Mouse (Mus musculus) adrenal gland, postnatal 25 days (tissue): ENCODE measurements at regions not wholly inside any gene's neighbourhood (a gene's known extent, or its start where the extent isn't known, plus 50 kb on each side); places are given as distances from the start of the nearest gene placed in this dataset.

Experiments
- DNase-seq: peaks from one replicate; pipeline ENCODE4 v3.0.0; 2021; ENCODE audit warnings: mixed read lengths

DNA sequence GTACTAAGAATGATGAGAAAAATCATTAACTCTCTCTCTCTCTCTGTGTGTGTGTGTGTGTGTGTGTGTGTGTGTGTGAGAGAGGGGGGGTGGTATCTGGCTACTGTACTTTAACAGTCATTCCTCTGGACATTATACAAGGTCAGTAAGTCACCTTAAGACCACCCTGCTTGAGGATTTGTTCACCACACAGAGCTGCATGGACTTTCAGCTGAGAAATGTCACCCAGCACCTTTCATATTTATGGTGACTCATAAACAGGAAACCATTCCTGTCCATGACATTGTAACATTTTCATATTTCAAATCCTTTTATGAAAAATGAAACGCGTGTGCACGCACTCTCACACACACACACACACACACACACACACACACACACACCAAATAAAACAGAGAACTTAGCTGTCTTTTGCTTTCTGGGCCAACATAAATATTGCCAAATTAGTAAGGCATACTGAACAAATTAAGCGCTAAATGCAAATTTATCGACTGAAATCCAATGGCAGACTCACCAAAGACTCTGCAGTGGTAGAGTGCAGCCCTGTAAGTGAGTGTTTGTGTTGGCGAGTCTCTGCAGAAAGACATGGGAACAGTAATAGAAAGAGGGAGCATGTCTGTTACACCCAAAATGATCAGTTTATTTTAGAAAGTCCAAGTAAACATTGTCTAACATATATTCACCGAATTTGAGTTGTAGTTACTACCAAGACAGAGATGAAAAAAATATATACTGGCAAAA, 277.7 kb downstream of the Osr1 start:
- no peak for DNase-seq

DNA sequence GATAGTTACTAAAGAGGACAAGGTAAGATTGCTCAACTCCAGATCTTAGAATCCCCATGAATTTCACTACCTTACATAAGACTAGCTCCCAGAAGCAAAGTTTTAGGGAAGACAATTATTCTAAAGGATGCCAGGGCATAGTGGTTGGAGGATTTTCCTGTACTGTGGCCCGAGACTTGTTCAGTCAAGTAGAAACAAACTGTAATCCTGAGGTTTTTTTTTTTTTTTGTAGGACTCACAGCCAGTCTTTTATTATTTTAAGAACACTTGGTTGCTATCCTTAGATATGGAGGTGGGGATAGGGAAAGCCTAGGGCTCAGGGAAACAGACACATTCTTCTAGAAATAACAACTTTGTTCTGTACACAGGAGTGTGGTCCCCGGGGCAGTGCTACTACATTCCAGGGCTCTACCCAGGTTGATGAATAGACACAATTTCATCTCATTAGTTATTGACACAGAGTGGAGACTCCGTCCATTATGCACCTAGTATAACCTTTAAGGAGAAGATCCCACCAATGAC, 285.6 kb downstream of the Osr1 start:
- no peak for DNase-seq

DNA sequence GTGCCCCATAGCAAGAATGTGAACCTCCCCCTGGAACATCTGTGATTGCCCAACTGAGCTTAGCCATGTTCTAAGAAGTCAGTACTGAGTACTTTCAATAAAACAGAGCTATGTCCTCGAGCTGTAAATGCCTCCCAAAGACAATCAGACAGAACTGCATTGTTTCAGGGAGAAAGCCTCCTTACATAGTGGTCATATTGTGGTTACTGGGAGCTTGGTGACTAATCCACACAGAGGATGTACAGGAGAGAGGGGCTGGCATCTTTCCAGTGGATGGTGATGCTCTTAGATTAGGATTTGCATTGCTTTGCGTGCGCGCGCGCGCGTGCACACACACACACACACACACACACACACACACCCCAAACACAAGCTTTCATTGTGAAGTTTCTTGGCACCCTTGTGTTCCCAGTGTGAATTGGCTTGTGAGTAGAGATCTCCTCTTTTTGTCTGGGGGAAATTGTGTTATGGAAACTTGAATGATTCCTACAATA, 286.3 kb downstream of the Osr1 start:
- no peak for DNase-seq

DNA sequence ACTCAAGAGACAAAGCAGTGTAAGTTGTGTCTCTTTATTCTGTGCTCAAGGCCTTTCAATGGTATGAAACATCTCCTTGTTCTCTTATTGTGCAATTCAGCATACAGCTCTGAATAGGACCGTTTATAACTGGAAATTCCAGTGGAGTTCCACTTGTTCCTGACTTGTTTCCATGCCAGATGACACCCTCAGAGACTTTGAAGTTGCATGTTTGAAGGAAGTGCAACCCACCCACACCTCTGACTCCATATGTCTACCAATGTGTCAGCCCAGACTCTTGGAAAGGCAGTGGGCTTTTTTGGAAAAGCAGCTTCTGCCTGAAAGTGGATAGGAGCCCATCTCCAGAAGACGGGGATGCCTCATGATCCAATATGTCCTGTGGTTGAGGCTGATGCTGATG, 288.1 kb downstream of the Osr1 start:
- no peak for DNase-seq

DNA sequence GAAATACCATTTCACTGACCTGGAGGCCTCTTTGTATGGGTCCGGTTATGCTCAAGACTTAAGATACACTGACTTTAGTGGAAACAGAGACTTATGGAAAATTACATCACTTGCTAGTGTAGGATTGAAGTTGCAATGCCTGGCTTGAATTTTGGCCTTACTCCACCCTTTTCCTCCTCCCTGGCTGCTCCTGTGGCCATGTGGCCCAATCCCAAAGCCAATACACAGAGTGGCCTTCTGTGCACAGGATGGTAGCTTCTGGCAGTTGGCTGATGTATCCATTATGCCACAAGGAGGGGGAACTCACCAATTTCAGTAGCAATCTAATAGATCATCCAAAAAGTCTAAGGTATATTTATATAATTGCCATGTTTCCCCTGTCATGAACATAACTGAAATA, 292.4 kb downstream of the Osr1 start:
- DNase-seq, result no peak

DNA sequence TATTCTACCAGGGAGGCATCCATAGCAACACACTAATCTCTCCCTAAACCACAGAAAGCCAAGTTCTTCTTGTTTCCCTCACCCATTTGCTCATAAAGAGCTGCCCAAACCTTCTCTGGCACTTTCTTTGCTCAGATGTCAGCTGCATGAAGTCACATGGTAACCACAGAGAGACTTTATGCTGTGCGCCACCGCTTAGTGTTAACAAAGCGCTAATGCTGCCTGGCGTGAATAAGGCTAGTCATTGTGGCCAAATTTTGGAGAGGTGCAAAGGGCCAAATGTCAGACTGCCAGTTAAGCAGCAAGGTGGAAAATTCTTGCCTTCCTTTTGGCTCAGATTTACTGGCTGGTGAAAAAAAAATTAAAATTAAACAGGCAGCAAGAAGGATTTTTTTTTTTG, 302.3 kb downstream of the Osr1 start:
- DNase-seq, result no peak

DNA sequence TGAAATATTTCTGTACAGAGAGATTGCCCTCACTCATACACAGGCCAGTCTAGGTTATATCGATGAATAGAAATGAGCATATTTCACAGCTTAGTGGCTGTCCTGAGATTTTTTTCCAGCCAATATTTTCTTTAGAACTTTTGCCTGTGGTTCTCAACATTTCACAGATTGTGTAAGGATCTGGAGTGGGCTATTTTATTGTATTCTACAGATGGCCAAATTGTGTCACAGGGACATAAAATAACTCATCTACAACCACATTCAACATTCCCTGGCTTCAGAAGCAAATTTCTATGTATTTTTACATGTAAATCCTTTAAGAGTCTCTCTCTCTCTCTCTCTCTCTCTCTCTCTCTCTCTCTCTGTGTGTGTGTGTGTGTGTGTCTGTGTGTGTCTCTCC, 303.3 kb downstream of the Osr1 start:
- no peak for DNase-seq

DNA sequence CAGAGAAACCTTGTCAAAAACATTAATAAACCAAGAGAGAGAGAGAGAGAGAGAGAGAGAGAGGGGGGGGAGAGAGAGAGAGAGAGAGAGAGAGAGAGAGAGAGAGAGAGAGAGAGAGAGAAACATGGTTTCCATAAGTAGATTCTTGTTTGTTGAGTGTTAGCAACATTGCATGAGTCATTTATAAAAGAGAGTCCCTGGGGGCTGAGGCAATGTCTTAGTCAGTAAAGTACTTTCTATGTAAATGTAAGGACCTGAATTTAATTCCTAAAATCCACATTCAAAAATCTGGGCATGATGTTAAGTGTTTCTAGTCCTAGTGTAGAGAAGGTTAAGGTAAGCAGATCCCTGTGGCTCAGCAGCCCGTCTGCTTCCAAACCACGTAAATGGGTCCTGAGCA, 304.9 kb downstream of the Osr1 start:
- DNase-seq, result no peak

DNA sequence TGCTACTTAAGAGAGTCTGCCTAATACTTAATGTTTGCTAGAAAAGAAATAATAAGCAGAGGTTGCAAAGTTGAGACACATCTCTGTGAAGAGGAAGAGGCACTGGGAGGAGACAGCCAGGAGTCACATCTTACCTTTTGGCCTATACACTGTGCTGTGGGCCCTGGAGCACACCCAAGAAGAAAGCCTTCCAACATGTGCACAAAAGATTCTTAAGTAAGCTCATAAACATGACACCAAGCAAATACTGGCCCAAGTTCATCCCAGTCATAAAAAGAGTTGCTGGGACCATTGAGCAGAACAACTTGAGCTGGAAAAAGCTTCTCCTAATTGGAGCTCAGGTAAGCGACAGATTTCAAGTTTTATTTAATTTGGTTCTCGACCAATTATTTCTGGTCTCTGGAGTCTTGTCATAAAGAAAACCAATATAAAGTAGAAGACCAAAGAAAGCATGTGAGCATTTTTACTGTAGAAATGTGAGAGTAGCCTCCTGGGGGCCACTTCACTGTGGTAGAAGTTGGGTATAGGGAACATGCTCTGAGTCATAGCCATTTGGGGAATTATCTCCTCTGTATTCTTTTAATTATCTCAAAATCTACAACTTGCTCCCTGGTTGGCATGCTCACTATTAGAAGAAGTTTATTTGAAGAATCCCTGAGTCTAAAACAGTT, 312.2 kb downstream of the Osr1 start:
- DNase-seq, result no peak

DNA sequence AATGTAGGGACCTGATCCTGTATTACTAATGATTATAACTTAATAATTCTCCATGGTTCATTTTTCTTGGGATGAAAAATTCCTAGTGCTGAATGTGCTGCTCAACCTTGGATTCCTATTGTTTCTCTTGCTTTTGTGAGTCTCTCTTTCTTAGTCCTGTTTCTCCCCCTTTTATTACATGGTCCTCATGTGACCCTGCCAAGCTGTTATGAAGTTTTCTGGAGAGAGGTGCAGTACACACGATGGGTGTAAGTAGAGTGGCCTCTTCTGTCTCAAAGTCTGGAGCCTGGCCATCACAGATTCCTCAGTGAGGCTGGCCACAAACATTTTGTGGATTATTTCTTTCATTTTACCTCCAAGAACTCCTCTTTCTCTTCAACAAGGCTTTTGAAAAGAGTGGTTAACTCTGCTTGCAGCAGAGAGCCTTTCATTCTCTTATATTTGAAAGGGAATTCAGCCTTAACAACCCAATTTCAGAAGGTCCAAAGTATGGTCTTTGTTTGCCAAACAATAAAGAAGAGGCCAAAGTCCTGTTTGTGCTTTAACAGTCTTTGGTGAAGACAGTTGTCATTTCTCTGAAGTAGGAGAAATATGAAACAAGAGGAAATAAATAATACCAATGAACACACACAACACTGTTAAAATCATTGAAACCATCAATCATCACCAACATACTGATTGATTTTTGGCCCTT, 313.3 kb downstream of the Osr1 start:
- DNase-seq, result no peak

DNA sequence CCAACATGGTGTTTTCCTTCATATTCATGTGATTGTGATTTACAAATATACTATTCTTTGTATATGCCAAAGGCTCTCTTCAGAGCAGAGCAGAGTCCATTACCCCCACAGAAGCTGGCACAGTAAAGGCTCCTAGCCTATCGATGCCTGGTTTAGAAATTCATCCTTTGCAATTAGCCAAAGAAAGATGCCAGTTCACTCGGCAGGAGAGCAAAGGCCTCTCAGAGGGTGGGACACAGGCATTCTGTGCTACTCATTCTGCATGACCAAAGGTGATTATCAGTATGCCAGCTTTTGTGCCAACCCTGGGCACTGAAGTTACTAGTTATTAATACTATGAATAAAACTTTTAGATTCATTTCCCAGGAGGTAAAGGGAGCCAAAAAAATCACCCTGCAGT, 324.6 kb downstream of the Osr1 start:
- DNase-seq, result no peak

DNA sequence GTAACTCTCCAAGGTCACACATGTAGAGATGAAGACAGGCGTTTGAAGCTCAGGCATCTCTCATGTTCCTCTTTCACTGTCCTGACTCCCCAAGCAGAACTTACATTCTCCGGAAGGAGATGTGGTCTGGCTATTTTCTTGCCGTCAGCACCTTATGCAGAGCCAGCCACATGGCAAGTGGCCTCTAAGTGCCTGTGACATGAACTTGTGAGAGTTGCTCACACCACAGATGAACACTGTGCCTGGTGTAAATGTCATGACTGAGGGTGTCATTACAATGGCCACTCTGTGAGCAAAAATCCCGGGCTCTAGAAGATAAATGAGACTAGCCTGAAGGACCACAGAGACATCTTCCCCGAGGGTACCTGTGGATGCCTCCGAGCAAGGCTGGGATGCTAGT, 328.1 kb downstream of the Osr1 start:
- DNase-seq, result no peak

DNA sequence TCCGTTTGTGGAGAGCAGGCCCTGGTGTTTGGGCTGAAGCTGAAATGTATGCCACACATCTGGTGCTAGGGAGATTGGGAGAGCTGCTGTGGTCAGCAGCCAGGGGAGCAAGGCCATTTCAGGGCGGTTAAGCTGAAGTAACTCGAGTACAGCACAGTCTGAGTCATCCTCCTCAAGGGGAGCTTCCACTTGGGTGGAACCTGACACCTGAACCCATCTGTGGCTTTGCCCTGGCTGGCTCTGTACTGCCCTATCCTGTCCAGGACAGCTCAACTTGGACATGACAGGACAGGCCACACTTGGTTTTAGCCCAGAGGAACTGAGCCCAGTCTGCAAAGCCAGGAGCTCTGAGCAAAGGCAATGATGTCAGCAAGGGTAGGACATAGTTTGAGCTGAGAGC, 328.5 kb downstream of the Osr1 start:
- DNase-seq, result no peak

DNA sequence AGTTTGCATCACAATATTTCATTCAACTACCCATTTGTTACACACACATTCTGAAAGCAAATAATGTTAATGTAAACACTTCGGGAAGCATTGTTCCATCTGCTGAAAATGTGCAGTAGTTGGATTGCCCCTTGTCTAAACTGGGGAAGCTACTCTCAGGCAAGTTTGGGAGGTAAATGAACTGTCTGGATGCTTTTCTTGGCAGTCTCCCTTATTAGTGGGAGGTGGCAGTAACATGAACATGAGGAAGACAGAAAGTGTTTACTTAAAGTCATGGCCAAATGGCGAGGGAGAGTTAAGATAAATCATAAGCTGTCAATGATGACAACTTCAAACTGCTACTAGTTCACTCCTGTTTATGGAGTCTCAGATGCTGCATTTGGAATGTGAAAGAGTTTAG, 332.0 kb downstream of the Osr1 start:
- no peak for DNase-seq

DNA sequence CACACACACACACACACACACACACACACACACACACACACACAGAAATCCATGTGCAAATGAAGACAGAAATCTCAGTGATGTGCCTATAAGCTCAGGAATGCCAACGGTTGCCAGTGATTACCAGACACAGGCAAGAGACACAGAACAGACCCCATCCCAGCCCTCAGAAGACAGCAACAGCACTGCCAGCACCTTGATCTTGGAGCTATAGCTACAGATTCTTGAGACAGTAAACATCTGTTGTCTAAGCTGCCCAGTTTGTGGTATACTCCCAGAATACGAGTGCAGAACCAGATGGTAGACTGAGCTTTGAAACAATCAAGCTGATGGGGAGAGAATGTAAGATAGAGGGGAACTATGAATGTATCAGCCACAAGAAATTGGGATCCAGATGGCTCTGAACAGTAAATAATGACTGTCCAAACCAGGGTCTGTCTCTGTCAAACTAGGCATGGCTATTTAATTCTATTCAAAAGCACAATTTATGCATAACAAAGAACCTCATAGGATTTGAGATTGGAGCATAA, 333.9 kb downstream of the Osr1 start:
- no peak for DNase-seq

DNA sequence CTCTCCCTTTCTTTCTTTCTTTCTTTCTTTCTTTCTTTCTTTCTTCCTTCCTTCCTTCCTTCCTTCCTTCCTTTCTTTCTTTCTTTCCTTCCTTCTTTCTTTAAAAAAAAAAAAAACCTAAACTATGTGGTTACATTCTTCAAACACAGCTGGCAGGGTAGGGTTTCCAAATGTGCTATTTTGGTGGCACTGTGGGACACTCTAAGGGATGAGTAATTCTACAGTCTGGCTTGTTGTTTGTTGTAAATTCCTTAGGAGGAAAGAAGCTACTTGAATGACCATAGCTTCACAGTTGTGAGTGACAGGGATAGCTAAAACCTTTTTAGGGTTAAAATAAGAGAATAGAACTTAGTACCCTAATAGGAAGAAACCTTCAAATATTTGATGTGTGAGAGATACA, 342.4 kb downstream of the Osr1 start:
- DNase-seq, result no peak

DNA sequence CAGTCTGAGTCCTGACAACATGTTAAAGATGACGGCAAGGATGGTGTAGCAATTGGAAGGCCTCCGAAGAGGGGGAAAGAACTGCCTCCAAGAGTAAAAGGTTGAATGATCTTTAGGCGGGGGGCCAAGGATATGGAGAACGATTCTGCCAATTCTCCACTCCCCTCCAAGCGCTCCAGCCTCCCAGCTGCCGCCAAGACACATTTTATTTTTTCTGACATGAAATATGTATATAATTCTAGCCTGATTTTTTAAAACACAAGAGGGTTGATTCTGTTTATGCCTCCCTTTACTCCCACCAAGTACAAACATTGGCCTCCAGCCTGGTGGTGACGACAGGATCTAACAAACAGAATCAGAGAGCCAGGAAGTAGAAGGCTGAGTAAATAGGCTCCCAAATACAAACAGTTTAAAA, 345.8 kb downstream of the Osr1 start:
- DNase-seq, result no peak

DNA sequence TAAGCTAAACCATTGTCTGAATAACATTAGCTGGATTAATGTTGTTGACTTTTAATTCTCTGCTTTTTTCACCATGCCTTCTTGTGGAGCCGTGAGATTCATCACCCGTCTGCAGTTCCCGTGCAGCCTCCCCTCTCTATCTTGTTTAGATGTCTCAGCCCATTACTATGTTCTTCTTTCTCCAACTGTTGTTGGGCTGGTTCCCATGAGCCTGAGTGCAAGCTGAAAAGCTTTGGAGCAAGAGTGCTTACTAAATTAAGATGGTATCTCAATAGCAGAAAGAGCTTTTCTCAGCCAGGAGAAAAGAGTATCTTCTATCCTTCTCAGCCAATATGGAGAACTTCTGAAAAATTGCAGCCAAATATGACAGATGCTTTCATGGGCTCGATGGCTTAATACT, 348.1 kb downstream of the Osr1 start:
- DNase-seq, result no peak

DNA sequence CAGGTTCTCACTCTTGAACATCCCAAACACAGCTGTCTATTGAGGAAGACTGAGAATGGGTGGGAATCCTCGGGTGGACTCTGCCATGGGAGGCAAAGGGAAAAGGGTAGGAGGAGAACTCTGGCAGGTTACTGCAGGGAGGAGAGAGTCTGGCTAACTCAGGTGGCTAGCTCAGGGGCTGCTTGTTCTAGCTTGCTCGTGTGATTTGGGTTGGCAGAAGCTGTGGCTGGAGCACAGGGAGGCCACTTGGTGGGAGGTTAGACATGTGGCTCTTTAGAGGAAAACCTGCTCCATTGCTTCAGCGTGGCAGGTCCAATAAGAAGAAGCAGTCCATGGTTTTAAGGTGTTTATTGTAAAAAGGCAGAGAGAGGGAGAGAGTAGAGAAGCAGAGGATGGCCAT, 349.1 kb downstream of the Osr1 start:
- no peak for DNase-seq

DNA sequence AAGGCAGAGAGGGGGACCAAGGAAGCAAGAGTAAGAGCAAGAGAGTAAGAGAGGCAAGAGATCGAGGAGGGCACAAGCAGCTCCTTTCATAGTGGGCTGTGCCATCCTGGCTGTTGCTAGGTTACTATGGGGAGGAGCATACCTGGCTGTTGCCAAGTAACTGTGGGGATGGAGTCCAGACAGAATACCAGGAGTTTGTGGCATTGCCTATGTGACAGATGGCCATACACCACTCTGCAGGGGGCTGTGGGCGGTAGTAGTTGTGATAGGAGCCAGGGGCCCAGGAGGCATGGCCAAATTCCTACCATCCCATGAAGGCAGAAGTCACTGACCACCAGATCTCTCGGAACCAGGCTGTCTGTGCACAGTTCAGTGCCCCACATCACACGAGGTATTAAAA, 349.5 kb downstream of the Osr1 start:
- DNase-seq, result no peak

DNA sequence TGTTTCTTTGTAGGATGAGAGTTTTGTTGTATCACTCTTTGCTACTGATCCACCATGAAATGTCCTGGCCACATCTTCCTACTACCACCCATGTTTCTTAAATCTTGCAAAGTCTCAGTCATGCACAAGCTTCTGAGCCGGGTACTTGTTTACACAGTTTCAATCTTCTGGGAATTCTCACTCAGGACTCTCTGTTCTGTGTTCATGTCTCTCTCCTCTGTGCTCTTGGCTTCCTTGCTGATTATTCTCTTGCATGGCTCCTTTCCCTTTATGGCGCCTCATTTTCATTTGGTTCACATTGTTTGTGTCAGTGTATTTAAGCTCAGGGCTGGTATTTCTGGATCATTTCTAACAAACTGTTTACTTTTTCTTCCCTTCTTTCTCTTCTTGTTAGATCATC, 350.5 kb downstream of the Osr1 start:
- no peak for DNase-seq

DNA sequence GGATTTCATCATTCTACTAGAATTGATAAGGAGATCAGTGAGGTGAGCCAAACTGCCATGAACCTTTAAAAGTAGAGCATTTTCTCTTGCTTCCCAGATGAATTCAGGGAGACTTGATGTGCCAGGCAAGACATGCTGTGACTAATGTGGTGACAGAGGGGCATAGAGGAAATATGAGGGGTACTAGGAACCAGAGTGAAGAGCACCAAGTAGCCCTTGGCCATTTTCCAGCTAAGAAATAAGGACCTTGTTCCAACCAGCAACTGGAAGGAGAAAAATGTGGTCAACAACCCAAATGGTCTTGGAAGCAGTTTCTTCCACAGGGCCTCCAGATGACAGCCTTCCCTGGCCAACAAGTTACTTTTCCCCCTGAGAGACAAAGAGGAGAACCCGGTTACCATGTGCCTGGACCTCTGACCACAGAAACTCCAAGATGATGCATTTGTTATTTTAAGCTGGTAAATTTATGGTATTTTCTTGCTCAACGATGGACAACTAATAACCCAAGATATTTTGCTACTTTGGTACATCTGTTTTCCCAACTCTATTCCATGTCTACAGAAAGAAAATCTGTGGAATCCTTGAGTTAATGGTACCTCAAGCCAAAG, 351.8 kb downstream of the Osr1 start:
- DNase-seq, result no peak

DNA sequence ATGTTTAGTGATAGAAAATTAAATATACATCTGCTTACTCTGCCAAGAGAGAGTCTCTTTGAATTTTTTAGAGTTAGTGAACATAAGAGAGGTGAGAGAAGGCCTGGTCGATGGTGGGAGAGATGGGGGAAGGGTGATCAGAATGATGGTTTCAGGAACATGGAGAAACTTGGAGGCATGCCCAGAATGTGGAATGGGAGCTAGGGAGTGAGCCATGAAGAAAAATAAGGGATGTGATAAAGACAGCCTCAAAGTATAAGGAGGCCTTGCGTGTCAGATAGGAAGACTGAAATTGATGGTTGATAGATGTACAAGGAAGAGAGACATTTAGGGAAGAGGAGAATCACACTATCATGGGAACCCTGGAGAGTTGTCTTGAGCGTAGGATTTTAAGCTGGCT, 354.6 kb downstream of the Osr1 start:
- DNase-seq, result no peak
